In genomic region chr5:34659686-34660590, GRCm38 (mm10) we compare ENCODE assay signal across 8 mouse cellular contexts. TPM values are rescaled to one million over a fixed set of nuclear protein-coding genes. Genes with fewer than 3 reads are reported as not detected.
DNase-seq lines count a peak whose midpoint lies in the region; ATAC-seq and TF ChIP-seq lines count a peak whose summit lies in the region.

Gene Nop14, minus strand, starts transcription at chr5:34660148.
Gene Grk4, plus strand, starts transcription at chr5:34660379.

- H3K27me3 ChIP-seq in CH12.LX (replicated peaks): no peaks in the 10 kb centered on the region
- H3K27me3 ChIP-seq in forebrain, embryonic 11.5 days (ENCODE audit: control insufficient read depth, insufficient read depth, low read length): no peaks in the 10 kb centered on the region
- H3K27me3 ChIP-seq in heart, embryonic 16.5 days (ENCODE audit: control insufficient read depth, insufficient read depth, low read length): no peaks in the 10 kb centered on the region
- H3K27me3 ChIP-seq in liver, embryonic 15.5 days: no peaks in the 10 kb centered on the region
- no peaks in the 10 kb centered on the region for H3K27me3 ChIP-seq in neural tube, embryonic 12.5 days (replicated peaks)

- peak within 1 kb of the TSS; percentile 92 for H3K27ac ChIP-seq in CH12.LX (ENCODE audit: insufficient read depth, low read depth)
- peak within 1 kb of the TSS; percentile 53 for H3K27ac ChIP-seq in forebrain, embryonic 11.5 days (ENCODE audit: low read depth, low read length)
- H3K27ac ChIP-seq in heart, embryonic 16.5 days (ENCODE audit: low read length): peak within 1 kb of the TSS; percentile 90
- peak within 1 kb of the TSS; percentile 93 for H3K27ac ChIP-seq in liver, embryonic 15.5 days (replicated peaks)
- H3K27ac ChIP-seq in neural tube, embryonic 12.5 days: peak within 1 kb of the TSS; percentile 59

- peak within 1 kb of the TSS; percentile 92 for H3K9ac ChIP-seq in CH12.LX (ENCODE audit: insufficient read depth, low read depth)
- peak within 1 kb of the TSS; percentile 71 for H3K9ac ChIP-seq in forebrain, embryonic 11.5 days (ENCODE audit: low read length)
- peak within 1 kb of the TSS; percentile 80 for H3K9ac ChIP-seq in heart, embryonic 16.5 days (ENCODE audit: low read length)
- peak within 1 kb of the TSS; percentile 82 for H3K9ac ChIP-seq in liver, embryonic 15.5 days
- H3K9ac ChIP-seq in neural tube, embryonic 12.5 days: peak within 1 kb of the TSS; percentile 65

- no peak for TF ChIP-seq EP300 in CH12.LX (IDR thresholded peaks at IDR 0.05; ENCODE audit: low read length)

- WGBS in forebrain, embryonic 11.5 days: under 1% methylated on average over 60 of the region's 60 CpGs
- under 1% methylated on average over 60 of the region's 60 CpGs for WGBS in heart, embryonic 16.5 days
- under 1% methylated on average over 60 of the region's 60 CpGs for WGBS in liver, embryonic 15.5 days (ENCODE audit: insufficient replicate concordance)
- under 1% methylated on average over 60 of the region's 60 CpGs for WGBS in neural tube, embryonic 12.5 days

- peak within 1 kb of the TSS; percentile 88; the same call in 1 of the 2 replicates for H3K4me2 ChIP-seq in CH12.LX (ENCODE audit: insufficient read depth, low read depth, poor library complexity, severe bottlenecking)
- peak within 1 kb of the TSS; percentile 61 for H3K4me2 ChIP-seq in forebrain, embryonic 11.5 days (ENCODE audit: low read depth, low read length, severe bottlenecking)
- peak within 1 kb of the TSS; percentile 81 for H3K4me2 ChIP-seq in heart, embryonic 16.5 days (ENCODE audit: low read depth, low read length)
- peak within 1 kb of the TSS; percentile 91 for H3K4me2 ChIP-seq in liver, embryonic 15.5 days
- H3K4me2 ChIP-seq in neural tube, embryonic 12.5 days (replicated peaks): peak within 1 kb of the TSS; percentile 75

- H3K4me3 ChIP-seq in CH12.LX (replicated peaks in 1 of 3; ENCODE audit: low read depth in 2 of 3, low read length in 2 of 3, poor library complexity in 1 of 3): peak within 1 kb of the TSS; percentile 70 to 96 (median 84)
- H3K4me3 ChIP-seq in forebrain, embryonic 11.5 days (ENCODE audit: low read depth, low read length): peak within 1 kb of the TSS; percentile 74
- H3K4me3 ChIP-seq in heart, embryonic 16.5 days (ENCODE audit: low read length): peak within 1 kb of the TSS; percentile 70
- H3K4me3 ChIP-seq in liver, embryonic 15.5 days (replicated peaks): peak within 1 kb of the TSS; percentile 65
- peak within 1 kb of the TSS; percentile 68 for H3K4me3 ChIP-seq in neural tube, embryonic 12.5 days

- peaks cover 24% of the 10 kb centered on the region for H3K79me2 ChIP-seq in CH12.LX (replicated peaks; ENCODE audit: control insufficient read depth, extremely low read depth, insufficient read depth, poor library complexity, severe bottlenecking)

- TF ChIP-seq CTCF in CH12.LX (conservative IDR thresholded peaks at IDR 0.05 in 1 of 2, IDR thresholded peaks at IDR 0.05 in 1 of 2; ENCODE audit: low read depth in 2 of 2, low read length in 2 of 2): peak; percentile 12 to 98; a peak in 2 of 4 replicates

- H3K9me3 ChIP-seq in CH12.LX (replicated peaks; ENCODE audit: low read length): no peaks in the 10 kb centered on the region
- no peaks in the 10 kb centered on the region for H3K9me3 ChIP-seq in forebrain, embryonic 11.5 days (ENCODE audit: control insufficient read depth, low read length)
- H3K9me3 ChIP-seq in heart, embryonic 16.5 days (replicated peaks; ENCODE audit: control insufficient read depth, low read length): no peaks in the 10 kb centered on the region
- no peaks in the 10 kb centered on the region for H3K9me3 ChIP-seq in liver, embryonic 15.5 days (replicated peaks)
- H3K9me3 ChIP-seq in neural tube, embryonic 12.5 days: no peaks in the 10 kb centered on the region

- ATAC-seq in forebrain, embryonic 11.5 days (replicated peaks; ENCODE audit: low FRiP score): peak; percentile 100
- peak; percentile 100 for ATAC-seq in heart, embryonic 16.5 days (replicated peaks; ENCODE audit: extremely low read depth, insufficient read depth, low FRiP score)
- peak; percentile 99 for ATAC-seq in liver, embryonic 15.5 days (ENCODE audit: insufficient read depth)
- peak; percentile 100 for ATAC-seq in neural tube, embryonic 12.5 days (ENCODE audit: low FRiP score, low read depth)

- peaks cover 0 to 11% of the 10 kb centered on the region in 2 experiments; a peak in 2 of 4 replicates for H3K4me1 ChIP-seq in CH12.LX (ENCODE audit: control insufficient read depth in 1 of 2, insufficient read depth in 2 of 2)
- no peaks in the 10 kb centered on the region; the same call in 1 of the 2 replicates for H3K4me1 ChIP-seq in forebrain, embryonic 11.5 days (replicated peaks; ENCODE audit: control insufficient read depth, insufficient read depth, low read length)
- H3K4me1 ChIP-seq in heart, embryonic 16.5 days (ENCODE audit: control insufficient read depth, insufficient read depth, low read length): peaks cover 16% of the 10 kb centered on the region
- peaks cover 32% of the 10 kb centered on the region for H3K4me1 ChIP-seq in liver, embryonic 15.5 days (replicated peaks)
- peaks cover 8% of the 10 kb centered on the region for H3K4me1 ChIP-seq in neural tube, embryonic 12.5 days

- dilution Hi-C loops in CH12.LX (cut with MboI; ENCODE audit: extremely low pct_ligation_motif_present, extremely low pct_unique_long_range_greater_than_20kb, low sequenced_read_pairs): no loop called here

- in situ Hi-C loops in CH12.LX (cut with MboI; ENCODE audit: low pct_ligation_motif_present, low pct_unique_long_range_greater_than_20kb, low sequenced_read_pairs): loop anchor here (25.0 kb wide), 1 partner anchor 377 kb away; the partner anchor contains the start of gene Hgfac

- peak; percentile 100 for DNase-seq in CH12.LX (ENCODE audit: extremely low read depth)
- DNase-seq in c-Kit-positive CD71-positive TER-119-negative erythroid progenitor cells, embryonic 14.5 days (ENCODE audit: low read depth): peak; percentile 100
- DNase-seq in forebrain, embryonic 11.5 days (ENCODE audit: low spot score): peak; percentile 99
- peak; percentile 98 to 100 for DNase-seq in kidney, postnatal 36 days
- DNase-seq in telencephalon, adult 2 months (ENCODE audit: low read depth, low spot score): peak; percentile 99

- TF ChIP-seq POLR2A in CH12.LX (IDR thresholded peaks at IDR 0.05; ENCODE audit: low read depth, low read length): peak; percentile 99

- peak; percentile 21 for TF ChIP-seq RAD21 in CH12.LX (IDR thresholded peaks at IDR 0.05; ENCODE audit: low read depth, low read length)

- H3K36me3 ChIP-seq in CH12.LX (replicated peaks in 1 of 2; ENCODE audit: control insufficient read depth in 1 of 2, insufficient read depth in 1 of 2, low read length in 1 of 2): peaks cover 22 to 29% of the 10 kb centered on the region in 2 experiments
- peaks cover 5% of the 10 kb centered on the region; the same call in 1 of the 2 replicates for H3K36me3 ChIP-seq in forebrain, embryonic 11.5 days (ENCODE audit: control insufficient read depth, insufficient read depth, low read length)
- peaks cover 15% of the 10 kb centered on the region for H3K36me3 ChIP-seq in heart, embryonic 16.5 days (ENCODE audit: control insufficient read depth, insufficient read depth)
- H3K36me3 ChIP-seq in liver, embryonic 15.5 days (replicated peaks): peaks cover 26% of the 10 kb centered on the region
- H3K36me3 ChIP-seq in neural tube, embryonic 12.5 days: peaks cover 24% of the 10 kb centered on the region

TF ChIP-seq in CH12.LX, 34 proteins besides CTCF, POLR2A, EP300 and RAD21 (continues in another document):
- TF ChIP-seq IRF4 (IDR thresholded peaks at IDR 0.05; ENCODE audit: low read depth, low read length): peak; percentile 37; the same call in 1 of the 2 replicates
- TF ChIP-seq KAT2A (IDR thresholded peaks at IDR 0.05; ENCODE audit: insufficient replicate concordance, low read length): peak; percentile 100
- TF ChIP-seq USF2 (conservative IDR thresholded peaks at IDR 0.05; ENCODE audit: low read depth, low read length): no peak
- TF ChIP-seq ZMIZ1 (IDR thresholded peaks at IDR 0.05; ENCODE audit: low read depth, low read length): peak; percentile 95; the same call in 1 of the 2 replicates
- TF ChIP-seq BHLHE40 (IDR thresholded peaks at IDR 0.05; ENCODE audit: low read depth, low read length): peak; percentile 65; the same call in 1 of the 2 replicates
- TF ChIP-seq TCF12 (IDR thresholded peaks at IDR 0.05; ENCODE audit: low read depth, low read length): peak; percentile 91
- no peak for TF ChIP-seq ZNF384 (IDR thresholded peaks at IDR 0.05; ENCODE audit: low read depth, low read length)
- no peak for TF ChIP-seq ZKSCAN1 (IDR thresholded peaks at IDR 0.05; ENCODE audit: borderline replicate concordance, low read depth, low read length)
- no peak for TF ChIP-seq PAX5 (IDR thresholded peaks at IDR 0.05; ENCODE audit: low read length)
- peak; percentile 37 for TF ChIP-seq SMC3 (IDR thresholded peaks at IDR 0.05; ENCODE audit: low read depth, low read length)
- TF ChIP-seq GABPA (IDR thresholded peaks at IDR 0.05; ENCODE audit: insufficient replicate concordance, low read depth, low read length): peak; percentile 96; the same call in 1 of the 2 replicates
- no peak for TF ChIP-seq MAZ (IDR thresholded peaks at IDR 0.05; ENCODE audit: low read depth, low read length)
- TF ChIP-seq ZC3H11A (IDR thresholded peaks at IDR 0.05; ENCODE audit: low read depth, low read length): no peak
- peak; percentile 97 for TF ChIP-seq NELFE (IDR thresholded peaks at IDR 0.05; ENCODE audit: low read depth, low read length)
- no peak for TF ChIP-seq UBTF (IDR thresholded peaks at IDR 0.05; ENCODE audit: low read depth, low read length)

RNA-seq across cellular contexts. Expression of gene Nop14, which starts in this region (rescaled TPM):
- total RNA-seq in CH12.LX (2012; rRNA removed) (46.1 and 51.0 TPM in 2 replicates), CH12.LX (2014; rRNA removed) (35.5 and 36.6 TPM in 2 replicates)
- 101 and 109 TPM in 2 replicates for polyA plus RNA-seq in CH12.LX (2012; ENCODE audit: insufficient read length, low read depth)
- polyA plus RNA-seq in forebrain, embryonic 11.5 days (2014; fragmentation: Nextera tagmentation; extraction: Ambion mirVana): 33.1 and 33.6 TPM in 2 replicates
- 14.2 and 17.6 TPM in 2 replicates for polyA plus RNA-seq in heart, embryonic 16.5 days (2015; fragmentation: Nextera tagmentation; extraction: Ambion mirVana)
- 10.8 and 11.3 TPM in 2 replicates for polyA plus RNA-seq in liver, embryonic 15.5 days (2015; fragmentation: Nextera tagmentation; extraction: Ambion mirVana)
- 23.4 and 25.3 TPM in 2 replicates for polyA plus RNA-seq in neural tube, embryonic 12.5 days (2016; fragmentation: Nextera tagmentation; extraction: Ambion mirVana)

RNA-seq across cellular contexts. Expression of gene Grk4, which starts in this region (rescaled TPM):
- total RNA-seq in CH12.LX (2012; rRNA removed) (0.63 and 0.76 TPM in 2 replicates), CH12.LX (2014; rRNA removed) (0.39 and 0.56 TPM in 2 replicates)
- polyA plus RNA-seq in CH12.LX (2012; ENCODE audit: insufficient read length, low read depth): 0.81 and 1.4 TPM in 2 replicates
- polyA plus RNA-seq in forebrain, embryonic 11.5 days (2014; fragmentation: Nextera tagmentation; extraction: Ambion mirVana): 1.8 and 2.5 TPM in 2 replicates
- 2.2 and 2.5 TPM in 2 replicates for polyA plus RNA-seq in heart, embryonic 16.5 days (2015; fragmentation: Nextera tagmentation; extraction: Ambion mirVana)
- 0.48 and 0.67 TPM in 2 replicates for polyA plus RNA-seq in liver, embryonic 15.5 days (2015; fragmentation: Nextera tagmentation; extraction: Ambion mirVana)
- 1.6 and 1.7 TPM in 2 replicates for polyA plus RNA-seq in neural tube, embryonic 12.5 days (2016; fragmentation: Nextera tagmentation; extraction: Ambion mirVana)

Comparison
In these comparisons a context has a peak if more than half of its experiments do, and no peak if none do; other contexts are left out.
1. Peak in every context shown above with its lines: DNase-seq, ATAC-seq, H3K4me3 ChIP-seq and H3K27ac ChIP-seq.